Mouse (Mus musculus) liver, postnatal 0 days (tissue): ENCODE measurements at regions not wholly inside any gene's neighbourhood (a gene's known extent, or its start where the extent isn't known, plus 50 kb on each side); places are given as distances from the start of the nearest gene placed in this dataset.

Source experiments
- ATAC-seq: fragments of 200-750 bp; cut with Nextera tagmentation; 2 replicates; pipeline ENCODE4 v1.8.0; 2017; ENCODE audit warnings: mild to moderate bottlenecking, moderate library complexity
- DNase-seq: peaks from one replicate; pipeline ENCODE4 v3.0.0-alpha.2; 2016
- H3K27ac ChIP-seq: fragments of 300-500 bp; sonication (generic); 2 replicates; pipeline ENCODE4 v1.5.1; 2014; ENCODE audit warnings: antibody characterized with exemption, moderate library complexity, mild to moderate bottlenecking, low read depth
- H3K27me3 ChIP-seq: fragments of 300-500 bp; sonication (generic); 2 replicates; pipeline ENCODE4 v1.6.1; 2014; ENCODE audit warnings: low read length, control low read depth, mixed read lengths; ENCODE audit not compliant: insufficient read depth
- H3K36me3 ChIP-seq: fragments of 300-500 bp; sonication (generic); replicated peaks from 2 replicates; pipeline ENCODE4 v1.6.1; 2014; ENCODE audit warnings: mild to moderate bottlenecking, control low read depth, low read length, moderate library complexity, mixed read lengths; ENCODE audit not compliant: insufficient read depth
- H3K4me1 ChIP-seq: fragments of 300-500 bp; sonication (generic); 2 replicates; pipeline ENCODE4 v1.6.1; 2014; ENCODE audit warnings: antibody characterized with exemption, mild to moderate bottlenecking, control low read depth; ENCODE audit not compliant: insufficient read depth
- H3K4me2 ChIP-seq: fragments of 300-500 bp; sonication (generic); 2 replicates; pipeline ENCODE4 v1.6.1; 2014; ENCODE audit warnings: low read depth, mild to moderate bottlenecking, low read length, moderate library complexity, mixed read lengths
- H3K4me3 ChIP-seq: fragments of 300-500 bp; sonication (generic); 2 replicates; pipeline ENCODE4 v1.5.1; 2014; ENCODE audit warnings: low read depth, low read length
- H3K9ac ChIP-seq: fragments of 300-500 bp; sonication (generic); replicated peaks from 2 replicates; pipeline ENCODE4 v1.6.1; 2014; ENCODE audit warnings: mild to moderate bottlenecking, moderate library complexity
- H3K9me3 ChIP-seq: fragments of 300-500 bp; sonication (generic); 2 replicates; pipeline ENCODE4 v1.6.1; 2016; ENCODE audit warnings: mild to moderate bottlenecking, control low read depth, low read length, mixed read lengths
- CTCF ChIP-seq: sonication (generic); IDR thresholded peaks from 2 replicates; pipeline ENCODE4 v1.5.1; 2016; ENCODE audit warnings: antibody characterized with exemption, low read depth
- EP300 ChIP-seq: IDR thresholded peaks from 2 replicates; pipeline ENCODE4 v1.6.1; 2016; ENCODE audit warnings: antibody characterized with exemption, low read depth, mild to moderate bottlenecking
- WGBS: fragments of 180-500 bp; shearing (Covaris S2); extraction: QIAGEN DNeasy Blood & Tissue Kit; methylation state at CpG from one replicate; pipeline ENCODE4 v1.1.7; 2014; ENCODE audit not compliant: insufficient replicate concordance; 5-methylcytosine and 5-hydroxymethylcytosine counted together

GRCm38 (mm10) chr14:25239335-25239960, 219.5 kb upstream of the Zmiz1 start:
- TF ChIP-seq EP300 (no peak), CTCF (no peak)
- H3K27ac ChIP-seq, result no peak overlapping the region
- 65% methylated on average over 3 of the region's 3 CpGs for WGBS

GRCm38 (mm10) chr14:25242753-25243152, 216.2 kb upstream of the Zmiz1 start:
- WGBS, result 76% methylated on average over 5 of the region's 5 CpGs

More at GRCm38 (mm10) chr14:25239335-25239960, 219.5 kb upstream of the Zmiz1 start:
- Histone ChIP-seq H3K27me3 (no peaks in the 10 kb centered on the region), H3K9ac (no peak overlapping the region), H3K36me3 (no peaks in the 10 kb centered on the region), H3K4me2 (no peak overlapping the region), H3K4me1 (no peaks in the 10 kb centered on the region), H3K4me3 (no peak overlapping the region), H3K9me3 (no peaks in the 10 kb centered on the region)
- no peak for DNase-seq
- ATAC-seq, result peak; percentile 66

GRCm38 (mm10) chr14:25243289-25243688, 215.7 kb upstream of the Zmiz1 start:
- no peak overlapping the region for H3K4me2 ChIP-seq
- no peak for ATAC-seq

More at GRCm38 (mm10) chr14:25242753-25243152, 216.2 kb upstream of the Zmiz1 start:
- no peaks in the 10 kb centered on the region for H3K27me3 ChIP-seq
- no peak for ATAC-seq
- H3K4me1 ChIP-seq, result no peaks in the 10 kb centered on the region
- TF ChIP-seq EP300, result no peak
- TF ChIP-seq CTCF, result no peak
- no peaks in the 10 kb centered on the region for H3K36me3 ChIP-seq
- H3K4me2 ChIP-seq, result no peak overlapping the region
- no peak overlapping the region for H3K4me3 ChIP-seq
- DNase-seq, result no peak
- no peak overlapping the region for H3K9ac ChIP-seq
- no peaks in the 10 kb centered on the region for H3K9me3 ChIP-seq
- no peak overlapping the region for H3K27ac ChIP-seq

GRCm38 (mm10) chr14:25243698-25244097, 215.3 kb upstream of the Zmiz1 start:
- no peaks in the 10 kb centered on the region for H3K4me1 ChIP-seq
- no peaks in the 10 kb centered on the region for H3K36me3 ChIP-seq
- TF ChIP-seq CTCF (no peak), EP300 (no peak)
- no peak overlapping the region for H3K4me2 ChIP-seq
- 48% methylated on average over 5 of the region's 5 CpGs for WGBS
- ATAC-seq (no peak), DNase-seq (no peak)
- H3K9me3 ChIP-seq, result no peaks in the 10 kb centered on the region
- no peak overlapping the region for H3K9ac ChIP-seq
- no peak overlapping the region for H3K27ac ChIP-seq
- H3K27me3 ChIP-seq, result no peaks in the 10 kb centered on the region
- no peak overlapping the region for H3K4me3 ChIP-seq

More at GRCm38 (mm10) chr14:25243289-25243688, 215.7 kb upstream of the Zmiz1 start:
- H3K9me3 ChIP-seq, result no peaks in the 10 kb centered on the region
- no peak for DNase-seq
- no peaks in the 10 kb centered on the region for H3K27me3 ChIP-seq
- H3K9ac ChIP-seq, result no peak overlapping the region
- no peak overlapping the region; the same call in 1 of the 2 replicates for H3K27ac ChIP-seq
- no peak for TF ChIP-seq CTCF
- TF ChIP-seq EP300, result no peak
- WGBS, result 20% methylated on average over 4 of the region's 4 CpGs
- H3K4me3 ChIP-seq, result no peak overlapping the region
- no peaks in the 10 kb centered on the region for H3K4me1 ChIP-seq
- no peaks in the 10 kb centered on the region for H3K36me3 ChIP-seq

- Histone ChIP-seq H3K27me3 (no peaks in the 10 kb centered on the region), H3K9ac (no peak overlapping the region), H3K4me1 (no peaks in the 10 kb centered on the region), H3K4me2 (no peak overlapping the region), H3K27ac (no peak overlapping the region), H3K9me3 (no peaks in the 10 kb centered on the region), H3K36me3 (no peaks in the 10 kb centered on the region), H3K4me3 (no peak overlapping the region)
- DNase-seq (no peak), ATAC-seq (no peak)
- WGBS, result 79% methylated on average over 6 of the region's 6 CpGs
- no peak for TF ChIP-seq CTCF
- TF ChIP-seq EP300, result no peak
Observed at GRCm38 (mm10) chr14:25244841-25245240, 214.1 kb upstream of the Zmiz1 start.

- no peaks in the 10 kb centered on the region for H3K4me1 ChIP-seq
- H3K27ac ChIP-seq, result no peak overlapping the region
- no peaks in the 10 kb centered on the region for H3K36me3 ChIP-seq
- H3K4me3 ChIP-seq, result no peak overlapping the region
- no peak for DNase-seq
- H3K9me3 ChIP-seq, result no peaks in the 10 kb centered on the region
- ATAC-seq, result no peak
- H3K27me3 ChIP-seq, result no peaks in the 10 kb centered on the region
- no peak overlapping the region for H3K4me2 ChIP-seq
- WGBS, result 61% methylated on average over 4 of the region's 4 CpGs
- TF ChIP-seq EP300, result no peak
- TF ChIP-seq CTCF, result no peak
- H3K9ac ChIP-seq, result no peak overlapping the region
Observed at GRCm38 (mm10) chr14:25245691-25246090, 213.3 kb upstream of the Zmiz1 start.
